Mouse (Mus musculus) heart, embryonic 11.5 days (tissue): ENCODE data around the gene Map3k13. TPM values are rescaled to one million over a fixed set of nuclear protein-coding genes. Genes with fewer than 3 reads are reported as not detected.

ENCODE experiments used
- ATAC-seq: fragments of 200-750 bp; cut with Nextera tagmentation; replicated peaks from 2 replicates; pipeline ENCODE4 v1.8.0; 2017; ENCODE audit warnings: moderate library complexity; ENCODE audit not compliant: insufficient number of reproducible peaks, low FRiP score, low TSS enrichment
- H3K27ac ChIP-seq: fragments of 300-500 bp; sonication (generic); 2 replicates; pipeline ENCODE4 v1.5.1; 2014; ENCODE audit warnings: mild to moderate bottlenecking, low read depth, low read length
- H3K27me3 ChIP-seq: fragments of 300-500 bp; sonication (generic); 2 replicates; pipeline ENCODE4 v1.6.1; 2014; ENCODE audit warnings: mild to moderate bottlenecking, low read length, mixed read lengths; ENCODE audit not compliant: control insufficient read depth, insufficient read depth
- H3K36me3 ChIP-seq: fragments of 300-500 bp; sonication (generic); 2 replicates; pipeline ENCODE4 v1.6.1; 2014; ENCODE audit warnings: mild to moderate bottlenecking, low read length, moderate library complexity, mixed read lengths; ENCODE audit not compliant: control insufficient read depth, insufficient read depth
- H3K4me1 ChIP-seq: fragments of 300-500 bp; sonication (generic); 2 replicates; pipeline ENCODE4 v1.6.1; 2014; ENCODE audit warnings: low read length; ENCODE audit not compliant: control insufficient read depth, insufficient read depth
- H3K4me2 ChIP-seq: fragments of 300-500 bp; sonication (generic); 2 replicates; pipeline ENCODE4 v1.6.1; 2014; ENCODE audit warnings: mild to moderate bottlenecking, moderate library complexity
- H3K4me3 ChIP-seq: fragments of 300-500 bp; sonication (generic); 2 replicates; pipeline ENCODE4 v1.5.1; 2014; ENCODE audit warnings: low read depth, low read length
- H3K9ac ChIP-seq: fragments of 300-500 bp; sonication (generic); 2 replicates; pipeline ENCODE4 v1.6.1; 2014; ENCODE audit warnings: mild to moderate bottlenecking, low read depth, low read length, moderate library complexity
- H3K9me3 ChIP-seq: fragments of 300-500 bp; sonication (generic); replicated peaks from 2 replicates; pipeline ENCODE4 v1.6.1; 2016; ENCODE audit warnings: low read length; ENCODE audit not compliant: control insufficient read depth
- WGBS: fragments of 180-500 bp; shearing (Covaris S2); extraction: QIAGEN DNeasy Blood & Tissue Kit; methylation state at CpG from one replicate; pipeline ENCODE4 v1.1.7; 2014; ENCODE audit not compliant: insufficient replicate concordance; 5-methylcytosine and 5-hydroxymethylcytosine counted together
- polyA plus RNA-seq: library from polyadenylated mRNA; unstranded; fragments of >200 nt; fragmentation: Nextera tagmentation; extraction: Ambion mirVana; gene quantifications from 2 replicates; pipeline ENCODE4 v1.2.1, GENCODE M21; 2014

Map3k13 gene
- polyA plus RNA-seq, 1 experiment from 2014 or later = 0.79 TPM

GRCm38 (mm10) chr16:21913347-21913746, 119.2 kb downstream of the Map3k13 start:
- Histone ChIP-seq H3K4me1 (peaks cover under 1% of the 10 kb centered on the region; the same call in 1 of the 2 replicates), H3K36me3 (no peaks in the 10 kb centered on the region), H3K4me2 (no peak overlapping the region), H3K27ac (no peak overlapping the region), H3K27me3 (peaks cover 3% of the 10 kb centered on the region; the same call in 1 of the 2 replicates), H3K4me3 (no peak overlapping the region), H3K9me3 (no peaks in the 10 kb centered on the region), H3K9ac (no peak overlapping the region)
- 90% methylated on average over 6 of the region's 6 CpGs for WGBS
- no peak for ATAC-seq

GRCm38 (mm10) chr16:21916681-21917080, 122.5 kb downstream of the Map3k13 start:
- Histone ChIP-seq H3K9ac (no peak overlapping the region), H3K36me3 (no peaks in the 10 kb centered on the region), H3K4me2 (no peak overlapping the region), H3K27ac (no peak overlapping the region), H3K27me3 (no peaks in the 10 kb centered on the region), H3K4me3 (no peak overlapping the region), H3K9me3 (no peaks in the 10 kb centered on the region), H3K4me1 (no peaks in the 10 kb centered on the region)
- no peak for ATAC-seq
- WGBS = 60% methylated on average over 7 of the region's 7 CpGs

DNA sequence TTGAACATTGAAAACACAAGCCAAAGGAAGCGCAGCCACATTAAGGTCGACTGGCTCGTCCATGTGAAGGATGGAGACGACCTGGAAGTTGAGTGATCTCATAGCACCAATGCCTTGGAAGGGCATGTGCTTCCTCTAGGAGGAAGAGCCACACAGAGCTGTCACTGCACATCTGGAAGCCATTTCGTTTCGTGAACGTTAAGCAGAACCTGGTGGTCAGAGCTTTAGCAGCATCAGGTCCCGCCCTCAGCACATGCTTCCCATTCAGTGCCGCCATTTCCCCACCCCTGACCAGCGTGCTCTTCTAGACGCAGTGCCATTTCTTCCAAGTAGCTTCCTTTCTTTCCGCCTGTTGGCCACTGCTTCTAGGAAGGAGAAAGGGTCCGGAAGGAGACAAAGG, 134.3 kb downstream of the Map3k13 start:
- H3K27me3 ChIP-seq = no peaks in the 10 kb centered on the region
- no peak overlapping the region for H3K4me2 ChIP-seq
- no peaks in the 10 kb centered on the region for H3K9me3 ChIP-seq
- H3K36me3 ChIP-seq = no peaks in the 10 kb centered on the region; the same call in 1 of the 2 replicates
- no peaks in the 10 kb centered on the region for H3K4me1 ChIP-seq
- 78% methylated on average over 13 of the region's 13 CpGs for WGBS
- H3K9ac ChIP-seq = no peak overlapping the region
- H3K4me3 ChIP-seq = no peak overlapping the region
- H3K27ac ChIP-seq = no peak overlapping the region
- no peak for ATAC-seq

- Histone ChIP-seq H3K36me3 (no peaks in the 10 kb centered on the region), H3K4me3 (peak within 1 kb of the TSS; percentile 73), H3K4me1 (no peaks in the 10 kb centered on the region; the same call in 1 of the 2 replicates), H3K27ac (peak within 1 kb of the TSS; percentile 62; the same call in 1 of the 2 replicates), H3K9me3 (no peaks in the 10 kb centered on the region), H3K4me2 (peak within 1 kb of the TSS; percentile 95), H3K27me3 (no peaks in the 10 kb centered on the region), H3K9ac (peak within 1 kb of the TSS; percentile 81)
- ATAC-seq = peak; percentile 94
- WGBS = 1% methylated on average over 63 of the region's 63 CpGs
These were observed 152.9 kb downstream of the Map3k13 start, which contains the start of gene Tmem41a for GRCm38 (mm10) chr16:21946761-21947715. Tmem41a (minus strand) TSS chr16:21947552.

GRCm38 (mm10) chr16:21955591-21955990, 161.4 kb downstream of the Map3k13 start:
- ATAC-seq = no peak; the same call in 1 of the 2 replicates
- Histone ChIP-seq H3K4me1 (0 out of 2 replicates have a peak, but pooled peaks cover 7% of the 10 kb centered on the region), H3K36me3 (no peaks in the 10 kb centered on the region), H3K4me2 (peak overlapping the region; percentile 44), H3K9me3 (no peaks in the 10 kb centered on the region), H3K4me3 (no peak overlapping the region), H3K27me3 (no peaks in the 10 kb centered on the region), H3K27ac (peak overlapping the region; percentile 66), H3K9ac (peak overlapping the region; percentile 44; the same call in 1 of the 2 replicates)
- 47% methylated on average over 12 of the region's 12 CpGs for WGBS

DNA sequence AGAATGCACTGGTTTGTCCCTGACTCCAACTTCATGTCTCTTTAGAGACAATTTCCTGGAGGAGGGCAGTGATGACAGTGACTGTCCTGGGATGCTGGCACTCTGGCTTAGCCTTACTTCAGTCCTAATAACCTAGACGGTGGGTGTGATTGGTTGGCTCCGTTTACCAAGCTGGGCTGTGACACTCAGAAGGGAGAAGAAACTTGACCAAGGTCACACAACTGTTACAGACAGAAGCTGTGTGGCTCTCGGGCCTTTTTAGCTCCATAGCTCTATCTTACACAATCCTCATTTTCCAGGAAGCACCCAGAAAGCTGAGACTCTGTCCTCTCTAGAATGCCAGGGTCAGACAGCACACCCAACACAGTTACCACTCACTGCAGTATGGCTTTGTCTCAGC, 171.4 kb downstream of the Map3k13 start:
- ATAC-seq = no peak
- Histone ChIP-seq H3K4me2 (no peak overlapping the region), H3K4me3 (no peak overlapping the region), H3K9me3 (no peaks in the 10 kb centered on the region), H3K4me1 (no peaks in the 10 kb centered on the region), H3K27ac (no peak overlapping the region), H3K36me3 (no peaks in the 10 kb centered on the region), H3K9ac (no peak overlapping the region), H3K27me3 (no peaks in the 10 kb centered on the region)
- WGBS = 75% methylated on average over 3 of the region's 3 CpGs

GRCm38 (mm10) chr16:21969874-21970273, 175.7 kb downstream of the Map3k13 start:
- Histone ChIP-seq H3K4me1 (no peaks in the 10 kb centered on the region; the same call in 1 of the 2 replicates), H3K4me2 (no peak overlapping the region), H3K9me3 (no peaks in the 10 kb centered on the region), H3K27ac (no peak overlapping the region), H3K36me3 (no peaks in the 10 kb centered on the region), H3K27me3 (no peaks in the 10 kb centered on the region), H3K4me3 (no peak overlapping the region), H3K9ac (no peak overlapping the region)
- 74% methylated on average over 5 of the region's 5 CpGs for WGBS
- ATAC-seq = 0 out of 2 replicates have a peak, but pooled peaks have one; percentile 57

DNA sequence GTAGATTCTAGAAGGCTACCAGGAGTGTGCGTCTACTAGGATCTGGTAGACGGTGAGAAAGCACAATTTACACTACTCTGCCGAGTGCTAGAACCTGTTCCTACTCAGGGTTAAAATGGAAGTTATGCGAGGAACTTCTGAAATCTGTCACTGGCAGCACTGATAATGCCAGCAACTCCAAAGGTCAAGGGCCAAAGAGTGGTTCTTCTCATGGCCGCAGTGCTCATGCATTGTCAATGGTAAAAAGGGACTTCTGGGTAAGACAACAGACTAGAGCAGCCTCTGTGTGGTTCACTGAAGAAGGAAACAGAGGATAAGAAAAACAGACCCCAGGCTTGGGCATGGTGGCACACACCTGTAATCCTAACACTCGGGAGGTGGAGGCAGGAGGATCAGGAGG, 176.4 kb downstream of the Map3k13 start:
- Histone ChIP-seq H3K9me3 (no peaks in the 10 kb centered on the region), H3K4me2 (no peak overlapping the region), H3K4me1 (no peaks in the 10 kb centered on the region; the same call in 1 of the 2 replicates), H3K27me3 (no peaks in the 10 kb centered on the region), H3K4me3 (no peak overlapping the region), H3K36me3 (no peaks in the 10 kb centered on the region), H3K27ac (no peak overlapping the region), H3K9ac (no peak overlapping the region)
- 61% methylated on average over 6 of the region's 6 CpGs for WGBS
- no peak for ATAC-seq
